Mouse (Mus musculus) hindbrain, postnatal 0 days (tissue): ENCODE data around the gene Olfr315. TPM values are rescaled to one million over a fixed set of nuclear protein-coding genes. Genes with fewer than 3 reads are reported as not detected.
"Not testable (repeated sequence)": the region's sequence is repeated elsewhere in the genome, so short reads cannot be mapped to it uniquely, and the experiment has no call there.

Experiments used
- ATAC-seq: fragments of 200-750 bp; cut with Nextera tagmentation; 2 replicates; pipeline ENCODE4 v1.8.0; 2017; ENCODE audit warnings: mild to moderate bottlenecking, moderate TSS enrichment, moderate library complexity
- DNase-seq: peaks from one replicate; pipeline ENCODE4 v3.0.0-alpha.2; 2015; ENCODE audit warnings: low spot score
- H3K27ac ChIP-seq: fragments of 300-500 bp; sonication (generic); 2 replicates; pipeline ENCODE4 v1.5.1; 2014; ENCODE audit warnings: mild to moderate bottlenecking
- H3K27me3 ChIP-seq: fragments of 300-500 bp; sonication (generic); 2 replicates; pipeline ENCODE4 v1.6.1; 2014; ENCODE audit warnings: low read length, mixed read lengths; ENCODE audit not compliant: insufficient read depth
- H3K36me3 ChIP-seq: fragments of 300-500 bp; sonication (generic); 2 replicates; pipeline ENCODE4 v1.6.1; 2014; ENCODE audit warnings: low read length, mixed read lengths; ENCODE audit not compliant: insufficient read depth
- H3K4me1 ChIP-seq: fragments of 300-500 bp; sonication (generic); 2 replicates; pipeline ENCODE4 v1.6.1; 2014; ENCODE audit warnings: antibody characterized with exemption, low read length, mixed read lengths; ENCODE audit not compliant: insufficient read depth
- H3K4me2 ChIP-seq: fragments of 300-500 bp; sonication (generic); 2 replicates; pipeline ENCODE4 v1.6.1; 2014; ENCODE audit warnings: low read depth, mild to moderate bottlenecking, low read length, moderate library complexity, mixed read lengths
- H3K4me3 ChIP-seq: fragments of 300-500 bp; sonication (generic); 2 replicates; pipeline ENCODE4 v1.5.1; 2014; ENCODE audit warnings: low read length
- H3K9ac ChIP-seq: fragments of 300-500 bp; sonication (generic); replicated peaks from 2 replicates; pipeline ENCODE4 v1.6.1; 2014; ENCODE audit warnings: mild to moderate bottlenecking, low read length, moderate library complexity, mixed read lengths
- H3K9me3 ChIP-seq: fragments of 300-500 bp; sonication (generic); 2 replicates; pipeline ENCODE4 v1.6.1; 2016; ENCODE audit warnings: low read length, mixed read lengths
- CTCF ChIP-seq: IDR thresholded peaks from 2 replicates; pipeline ENCODE4 v1.5.1; 2016; ENCODE audit warnings: antibody characterized with exemption, control low read depth, low read depth
- WGBS: fragments of 180-500 bp; shearing (Covaris S2); extraction: QIAGEN DNeasy Blood & Tissue Kit; methylation state at CpG from one replicate; pipeline ENCODE4 v1.1.7; 2014; 5-methylcytosine and 5-hydroxymethylcytosine counted together
- polyA plus RNA-seq: library from polyadenylated mRNA; unstranded; fragments of >200 nt; fragmentation: Nextera tagmentation; extraction: Ambion mirVana; gene quantifications from 2 replicates; pipeline ENCODE4 v1.2.1, GENCODE M21; 2015
- total RNA-seq: library from RNA; depleted of rRNA; stranded (reverse); fragments of >200 nt; gene quantifications from 2 replicates; pipeline ENCODE4 v1.2.3, GENCODE M21; 2014; rRNA removed

The Olfr315 gene
- total RNA-seq (not detected in 2 replicates), polyA plus RNA-seq (not detected in 2 replicates)

- Histone ChIP-seq H3K27me3 (no peaks in the 10 kb centered on the region), H3K4me2 (no peak within 1 kb of the TSS), H3K9ac (no peak within 1 kb of the TSS), H3K27ac (no peak within 1 kb of the TSS), H3K4me3 (no peak within 1 kb of the TSS), H3K9me3 (no peaks in the 10 kb centered on the region), H3K36me3 (no peaks in the 10 kb centered on the region), H3K4me1 (no peaks in the 10 kb centered on the region)
- no peak for TF ChIP-seq CTCF
- no peak for ATAC-seq
- DNase-seq, result no peak
Observed at GRCm38 (mm10) chr11:58772888-58773287, at the start of gene Olfr315. Gene Olfr315, plus strand, starts transcription at chr11:58773188.

GRCm38 (mm10) chr11:58723914-58724313 lies 49.1 kb upstream of the Olfr315 start, which contains the start of gene Olfr318:
Gene Olfr318, minus strand, starts transcription at chr11:58724014.
- TF ChIP-seq CTCF, result no peak
- H3K4me3 ChIP-seq, result no peak within 1 kb of the TSS
- H3K4me2 ChIP-seq, result no peak within 1 kb of the TSS
- H3K9me3 ChIP-seq, result no peaks in the 10 kb centered on the region
- H3K27me3 ChIP-seq, result no peaks in the 10 kb centered on the region
- no peaks in the 10 kb centered on the region for H3K36me3 ChIP-seq
- no peak for DNase-seq
- H3K27ac ChIP-seq, result no peak within 1 kb of the TSS
- H3K4me1 ChIP-seq, result no peaks in the 10 kb centered on the region
- no peak within 1 kb of the TSS for H3K9ac ChIP-seq
- ATAC-seq, result no peak

DNA sequence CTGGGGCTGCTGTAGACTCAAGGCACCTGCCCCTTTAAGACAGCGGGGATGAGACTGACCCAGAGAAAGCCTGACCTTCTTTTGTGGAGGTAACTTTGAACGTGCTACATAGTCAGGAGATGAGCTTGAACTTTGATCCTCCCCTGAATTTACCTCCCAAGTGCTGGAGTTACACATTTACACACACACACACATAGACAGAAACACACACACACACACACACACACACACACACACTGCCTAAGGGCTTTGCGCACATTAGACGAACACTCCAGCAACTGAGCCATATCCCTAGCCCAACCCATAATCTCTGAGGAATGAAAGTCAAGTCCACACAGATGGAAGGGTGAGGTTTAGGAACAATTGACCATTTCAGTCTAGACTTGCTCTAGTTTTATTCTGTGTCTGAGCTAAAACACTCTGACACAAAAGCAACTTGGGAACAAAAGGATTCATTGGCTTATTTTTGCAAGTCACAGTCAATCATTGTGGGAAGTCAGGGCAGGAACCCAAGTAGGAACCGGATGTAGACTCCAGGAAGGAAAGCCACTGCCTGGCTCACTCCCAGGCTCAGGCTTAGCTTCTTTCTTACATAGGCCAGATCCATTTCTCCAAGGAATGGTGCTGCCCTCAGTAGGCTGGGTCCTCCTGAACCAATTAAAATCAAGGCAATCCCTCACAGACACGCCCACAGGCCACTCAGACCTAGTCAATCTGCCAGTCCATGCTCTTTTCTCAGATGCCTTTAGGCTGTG lies 44.9 kb upstream of the Olfr315 start:
- not testable (repeated sequence) for H3K4me1 ChIP-seq, H3K4me3 ChIP-seq, H3K36me3 ChIP-seq, DNase-seq, H3K27me3 ChIP-seq, H3K9ac ChIP-seq, ATAC-seq, H3K4me2 ChIP-seq, H3K27ac ChIP-seq, H3K9me3 ChIP-seq
- WGBS, result 75% methylated on average over 6 of the region's 6 CpGs

DNA sequence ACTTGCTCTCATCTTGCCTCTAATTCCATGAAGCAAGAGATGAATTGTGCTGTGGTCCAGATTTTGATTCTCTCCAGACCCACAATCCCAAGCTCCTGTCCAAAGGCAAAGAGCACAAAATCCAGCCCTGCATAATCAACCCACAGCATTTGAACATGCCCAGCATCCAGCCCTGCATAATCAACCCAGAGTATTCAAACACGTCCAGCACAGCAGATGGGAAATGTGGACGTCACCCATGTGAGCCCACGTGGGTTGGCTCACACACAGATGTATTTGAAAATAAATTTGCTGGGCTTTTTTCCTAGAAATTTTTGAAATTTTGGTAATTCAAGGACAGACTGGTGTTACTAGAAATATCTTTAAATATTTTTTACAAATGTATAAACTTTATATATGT lies 39.6 kb upstream of the Olfr315 start:
- H3K4me3 ChIP-seq, result no peak overlapping the region
- no peak overlapping the region for H3K9ac ChIP-seq
- no peak for TF ChIP-seq CTCF
- H3K4me2 ChIP-seq, result no peak overlapping the region
- no peaks in the 10 kb centered on the region for H3K27me3 ChIP-seq
- no peak overlapping the region for H3K27ac ChIP-seq
- DNase-seq (peak; percentile 56), ATAC-seq (peak; percentile 71; the same call in 1 of the 2 replicates)
- no peaks in the 10 kb centered on the region for H3K36me3 ChIP-seq
- no peaks in the 10 kb centered on the region for H3K9me3 ChIP-seq
- no peaks in the 10 kb centered on the region for H3K4me1 ChIP-seq
- WGBS, result 39% methylated on average over 3 of the region's 3 CpGs

DNA sequence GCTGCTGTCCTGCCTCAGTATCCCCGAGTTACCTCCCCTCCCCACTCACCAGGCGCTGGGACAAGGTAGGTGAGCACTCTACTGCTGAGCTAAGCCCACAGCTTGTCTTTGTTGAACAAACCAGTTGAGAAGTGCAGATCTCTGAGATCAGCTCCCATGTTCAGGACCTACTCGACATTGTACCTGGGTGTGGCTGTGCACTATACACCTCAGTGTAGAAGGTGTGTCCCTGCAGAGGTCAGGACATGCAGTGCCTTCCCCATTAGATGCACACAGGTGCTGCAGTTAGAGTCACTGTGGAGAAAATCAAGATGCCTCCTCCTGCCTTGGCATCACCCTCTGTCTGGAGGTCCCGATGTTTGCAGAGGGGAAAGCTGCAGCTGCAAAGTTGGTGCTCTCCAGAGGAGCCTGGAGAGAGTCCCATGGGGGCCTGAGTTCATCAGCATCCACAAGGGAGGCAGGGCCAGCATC lies 34.2 kb upstream of the Olfr315 start, which contains the start of gene Olfr317:
Gene Olfr317 (minus strand): TSS at position 421 of the 471 bp plus-strand sequence.
- Histone ChIP-seq H3K9ac (no peak within 1 kb of the TSS), H3K4me3 (no peak within 1 kb of the TSS), H3K4me1 (no peaks in the 10 kb centered on the region), H3K4me2 (no peak within 1 kb of the TSS), H3K9me3 (no peaks in the 10 kb centered on the region), H3K27ac (no peak within 1 kb of the TSS), H3K27me3 (no peaks in the 10 kb centered on the region), H3K36me3 (no peaks in the 10 kb centered on the region)
- ATAC-seq, result no peak
- TF ChIP-seq CTCF, result no peak
- 80% methylated on average over 4 of the region's 4 CpGs for WGBS
- DNase-seq, result no peak

GRCm38 (mm10) chr11:58751096-58751495 lies 21.9 kb upstream of the Olfr315 start:
- ATAC-seq, H3K4me1 ChIP-seq, H3K4me2 ChIP-seq, H3K4me3 ChIP-seq, H3K27ac ChIP-seq, H3K27me3 ChIP-seq, H3K9ac ChIP-seq, DNase-seq, H3K36me3 ChIP-seq, H3K9me3 ChIP-seq: not testable (repeated sequence)
- 89% methylated on average over 18 of the region's 18 CpGs for WGBS

- Histone ChIP-seq H3K27ac (no peak within 1 kb of the TSS), H3K27me3 (no peaks in the 10 kb centered on the region), H3K4me3 (no peak within 1 kb of the TSS), H3K4me1 (no peaks in the 10 kb centered on the region), H3K4me2 (no peak within 1 kb of the TSS), H3K36me3 (no peaks in the 10 kb centered on the region), H3K9ac (no peak within 1 kb of the TSS), H3K9me3 (no peaks in the 10 kb centered on the region)
- DNase-seq, result no peak
- no peak for TF ChIP-seq CTCF
- WGBS, result 88% methylated on average over 2 of the region's 2 CpGs
- ATAC-seq, result no peak
Observed at GRCm38 (mm10) chr11:58752434-58752833, 20.6 kb upstream of the Olfr315 start, which contains the start of gene Olfr316. Gene Olfr316, plus strand, starts transcription at chr11:58752734.
